Comparison of ENCODE assay signal across 7 mouse cellular contexts in the genomic region with DNA sequence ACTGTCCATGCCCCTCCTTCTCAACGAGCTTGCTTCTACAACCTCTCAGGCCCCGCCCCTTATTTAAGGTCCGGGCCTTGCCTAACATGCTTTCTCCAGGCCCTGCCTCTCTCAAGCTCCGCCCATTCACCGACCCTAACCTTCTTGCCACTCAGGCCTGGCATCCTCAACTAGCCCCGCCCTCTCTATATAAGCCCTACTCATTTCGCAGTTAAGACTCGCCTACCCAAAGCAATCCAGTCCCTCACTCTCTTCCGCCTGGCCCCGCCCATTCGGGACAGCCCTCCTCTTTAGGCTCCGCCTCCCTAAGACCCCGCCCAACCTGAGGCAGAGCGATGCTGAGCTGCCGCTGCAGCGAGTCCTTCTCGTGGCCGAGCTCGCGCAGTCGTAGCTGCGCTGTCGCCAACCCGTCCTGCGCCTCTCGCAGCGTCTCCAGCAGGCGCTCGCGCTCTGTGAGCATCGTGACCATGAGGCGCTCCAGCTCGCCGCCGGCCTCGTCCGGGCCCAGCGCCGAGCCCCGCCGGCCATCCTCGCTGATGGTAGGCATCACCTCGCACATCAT. TPM values are rescaled to one million over a fixed set of nuclear protein-coding genes. Genes with fewer than 3 reads are reported as not detected.
DNase-seq lines count a peak whose midpoint lies in the region; ATAC-seq and TF ChIP-seq lines count a peak whose summit lies in the region.

No protein-coding gene starts in this region.

- peak; percentile 97 for TF ChIP-seq POLR2A in cortical plate, adult 2 months (IDR thresholded peaks at IDR 0.05; ENCODE audit: extremely low read depth, insufficient read depth, low read length)
- no peak for TF ChIP-seq POLR2A in heart, adult 2 months (IDR thresholded peaks at IDR 0.05; ENCODE audit: insufficient read depth, low read depth, low read length)
- peak; percentile 7 for TF ChIP-seq POLR2A in kidney, adult 2 months (IDR thresholded peaks at IDR 0.05; ENCODE audit: low read depth, low read length)

- peak; percentile 80 for DNase-seq in adrenal gland, postnatal 10 days
- peak; percentile 67 to 71 for DNase-seq in heart, adult 2 months
- DNase-seq in kidney, adult 2 months, result peak; percentile 70
- DNase-seq in midbrain, embryonic 14.5 days, result peak; percentile 93
- DNase-seq in spleen, adult 12 weeks (ENCODE audit: low spot score), result peak; percentile 58

- H3K4me2 ChIP-seq in limb, embryonic 12.5 days, result peak overlapping the region; percentile 88
- peak overlapping the region; percentile 87 for H3K4me2 ChIP-seq in midbrain, embryonic 14.5 days (ENCODE audit: low read length)

- intact Hi-C loops in heart, adult 2 months (cut with DNase I), result loop anchor here (10.0 kb wide), 1 partner anchor 57 kb away; no protein-coding TSS in a partner anchor

- TF ChIP-seq EP300 in heart, adult 2 months (IDR thresholded peaks at IDR 0.05; ENCODE audit: insufficient read depth, low read depth, low read length), result no peak

- no peaks in the 10 kb centered on the region for H3K36me3 ChIP-seq in heart, adult 2 months (ENCODE audit: control insufficient read depth, insufficient read depth, low read length)
- H3K36me3 ChIP-seq in kidney, adult 2 months (ENCODE audit: control insufficient read depth, insufficient read depth, low read length), result no peaks in the 10 kb centered on the region
- H3K36me3 ChIP-seq in limb, embryonic 12.5 days, result no peaks in the 10 kb centered on the region
- peaks cover 31% of the 10 kb centered on the region for H3K36me3 ChIP-seq in midbrain, embryonic 14.5 days (ENCODE audit: control insufficient read depth, insufficient read depth, low read length)

- H3K27ac ChIP-seq in cortical plate, adult 2 months (ENCODE audit: insufficient read depth, low read length), result 0 out of 2 replicates have a peak overlapping the region, but pooled peaks have one; percentile 36
- no peak overlapping the region for H3K27ac ChIP-seq in heart, adult 2 months
- no peak overlapping the region for H3K27ac ChIP-seq in kidney, adult 2 months (ENCODE audit: insufficient read depth, low read depth, low read length)
- H3K27ac ChIP-seq in limb, embryonic 12.5 days, result no peak overlapping the region
- H3K27ac ChIP-seq in midbrain, embryonic 14.5 days (replicated peaks; ENCODE audit: low read depth, low read length), result peak overlapping the region; percentile 77

- peaks cover 5% of the 10 kb centered on the region; the same call in 1 of the 2 replicates for H3K27me3 ChIP-seq in heart, adult 2 months (ENCODE audit: control insufficient read depth, insufficient read depth, low read length)
- H3K27me3 ChIP-seq in kidney, adult 2 months (replicated peaks; ENCODE audit: control insufficient read depth, insufficient read depth, low read length), result no peaks in the 10 kb centered on the region
- peaks cover 80% of the 10 kb centered on the region for H3K27me3 ChIP-seq in limb, embryonic 12.5 days
- H3K27me3 ChIP-seq in midbrain, embryonic 14.5 days (ENCODE audit: control insufficient read depth, insufficient read depth, low read length), result no peaks in the 10 kb centered on the region

- ATAC-seq in limb, embryonic 12.5 days (ENCODE audit: insufficient number of reproducible peaks, insufficient read depth, low FRiP score, low TSS enrichment, low read depth), result peak; percentile 75
- ATAC-seq in midbrain, embryonic 14.5 days (ENCODE audit: low FRiP score, low TSS enrichment), result peak; percentile 87

- no peaks in the 10 kb centered on the region for H3K79me2 ChIP-seq in heart, adult 2 months (replicated peaks; ENCODE audit: control insufficient read depth, insufficient read depth, low read length)

- H3K9me3 ChIP-seq in limb, embryonic 12.5 days, result no peaks in the 10 kb centered on the region
- no peaks in the 10 kb centered on the region for H3K9me3 ChIP-seq in midbrain, embryonic 14.5 days (ENCODE audit: control insufficient read depth, low read length)

- 0 out of 2 replicates have a peak overlapping the region, but pooled peaks have one; percentile 9 for H3K9ac ChIP-seq in heart, adult 2 months (ENCODE audit: low read depth, low read length)
- peak overlapping the region; percentile 60 for H3K9ac ChIP-seq in limb, embryonic 12.5 days (replicated peaks)
- peak overlapping the region; percentile 61 for H3K9ac ChIP-seq in midbrain, embryonic 14.5 days (replicated peaks; ENCODE audit: low read length)

- WGBS in heart, adult 2 months, result under 1% methylated on average over 43 of the region's 43 CpGs
- 2% methylated on average over 43 of the region's 43 CpGs for WGBS in kidney, adult 2 months
- under 1% methylated on average over 43 of the region's 43 CpGs for WGBS in limb, embryonic 12.5 days
- WGBS in midbrain, embryonic 14.5 days, result under 1% methylated on average over 43 of the region's 43 CpGs

- H3K4me1 ChIP-seq in cortical plate, adult 2 months (ENCODE audit: control insufficient read depth, insufficient read depth, low read length), result 0 out of 2 replicates have a peak, but pooled peaks cover 3% of the 10 kb centered on the region
- no peaks in the 10 kb centered on the region for H3K4me1 ChIP-seq in heart, adult 2 months (ENCODE audit: control insufficient read depth, insufficient read depth, low read length)
- no peaks in the 10 kb centered on the region for H3K4me1 ChIP-seq in kidney, adult 2 months (ENCODE audit: control insufficient read depth, insufficient read depth, low read length)
- peaks cover 22% of the 10 kb centered on the region for H3K4me1 ChIP-seq in limb, embryonic 12.5 days (replicated peaks)
- H3K4me1 ChIP-seq in midbrain, embryonic 14.5 days (ENCODE audit: control insufficient read depth, insufficient read depth, low read length), result peaks cover 33% of the 10 kb centered on the region

- no peak for TF ChIP-seq CTCF in cortical plate, adult 2 months (IDR thresholded peaks at IDR 0.05; ENCODE audit: extremely low read depth, insufficient read depth, low read length)
- no peak for TF ChIP-seq CTCF in heart, adult 2 months (IDR thresholded peaks at IDR 0.05)
- no peak for TF ChIP-seq CTCF in kidney, adult 2 months (conservative IDR thresholded peaks at IDR 0.05; ENCODE audit: insufficient read depth, insufficient read length, low read depth, low read length)

- peak overlapping the region; percentile 26 for H3K4me3 ChIP-seq in cortical plate, adult 2 months (ENCODE audit: insufficient read depth, low read length)
- peak overlapping the region; percentile 44 for H3K4me3 ChIP-seq in heart, adult 2 months
- peak overlapping the region; percentile 23; the same call in 1 of the 2 replicates for H3K4me3 ChIP-seq in kidney, adult 2 months (ENCODE audit: insufficient read depth, low read depth, low read length)
- peak overlapping the region; percentile 50 for H3K4me3 ChIP-seq in limb, embryonic 12.5 days (replicated peaks)
- peak overlapping the region; percentile 44 for H3K4me3 ChIP-seq in midbrain, embryonic 14.5 days (replicated peaks; ENCODE audit: low read depth, low read length)

RNA-seq across cellular contexts. Expression of gene Ppfia3, which starts 5.5 kb away (rescaled TPM):
- 1 to 10 TPM; 1.9 to 3.0 TPM for total RNA-seq in adrenal gland, postnatal 10 days (2021)
- 164 and 167 TPM in 2 replicates for polyA plus RNA-seq in cortical plate, adult 2 months (2012; rRNA removed)
- total RNA-seq in heart, adult 2 months (2021), result under 1 TPM; 0.11 to 0.26 TPM
- 0.09 and 0.14 TPM in 2 replicates for polyA plus RNA-seq in heart, adult 2 months (2012; rRNA removed)
- 0.50 and 0.64 TPM in 2 replicates for polyA plus RNA-seq in kidney, adult 2 months (2012; rRNA removed)
- polyA plus RNA-seq in limb, embryonic 12.5 days (2016; fragmentation: Nextera tagmentation; extraction: Ambion mirVana), result 6.4 and 8.4 TPM in 2 replicates
- polyA plus RNA-seq in midbrain, embryonic 14.5 days (2014; fragmentation: Nextera tagmentation; extraction: Ambion mirVana), result 26.9 and 28.0 TPM in 2 replicates

RNA-seq across cellular contexts. Expression of gene Lin7b, which starts 9.1 kb away (rescaled TPM):
- 1 to 10 TPM in 1 of 2 experiments, under 1 TPM in 1; 0.90 to 2.9 TPM for total RNA-seq in adrenal gland, postnatal 10 days (2021)
- polyA plus RNA-seq in cortical plate, adult 2 months (2012; rRNA removed), result 336 TPM in 2 replicates
- total RNA-seq in heart, adult 2 months (2021), result 1 to 10 TPM; 1.0 to 1.6 TPM
- 2.3 and 3.4 TPM in 2 replicates for polyA plus RNA-seq in heart, adult 2 months (2012; rRNA removed)
- polyA plus RNA-seq in kidney, adult 2 months (2012; rRNA removed), result 2.7 and 3.9 TPM in 2 replicates
- 1.4 and 1.8 TPM in 2 replicates for polyA plus RNA-seq in limb, embryonic 12.5 days (2016; fragmentation: Nextera tagmentation; extraction: Ambion mirVana)
- polyA plus RNA-seq in midbrain, embryonic 14.5 days (2014; fragmentation: Nextera tagmentation; extraction: Ambion mirVana), result 11.6 and 26.5 TPM in 2 replicates

RNA-seq across cellular contexts. Expression of gene Hrc, which starts 26.2 kb away (rescaled TPM):
- total RNA-seq in adrenal gland, postnatal 10 days (2021), result 10 to 100 TPM; 10.7 to 47.8 TPM
- 0.35 and 0.55 TPM in 2 replicates for polyA plus RNA-seq in cortical plate, adult 2 months (2012; rRNA removed)
- total RNA-seq in heart, adult 2 months (2021), result 1,000 to 10,000 TPM in 1 of 2 experiments, 100 to 1,000 TPM in 1; 863 to 1,007 TPM
- polyA plus RNA-seq in heart, adult 2 months (2012; rRNA removed), result 383 and 578 TPM in 2 replicates
- 0.14 and 3.2 TPM in 2 replicates for polyA plus RNA-seq in kidney, adult 2 months (2012; rRNA removed)
- polyA plus RNA-seq in limb, embryonic 12.5 days (2016; fragmentation: Nextera tagmentation; extraction: Ambion mirVana), result 1.8 and 1.9 TPM in 2 replicates
- not detected in 2 replicates for polyA plus RNA-seq in midbrain, embryonic 14.5 days (2014; fragmentation: Nextera tagmentation; extraction: Ambion mirVana)

RNA-seq across cellular contexts. Expression of gene Trpm4, which starts 27.7 kb away (rescaled TPM):
- 10 to 100 TPM; 15.9 to 26.8 TPM for total RNA-seq in adrenal gland, postnatal 10 days (2021)
- polyA plus RNA-seq in cortical plate, adult 2 months (2012; rRNA removed), result 29.1 and 35.1 TPM in 2 replicates
- 10 to 100 TPM; 21.0 to 21.4 TPM for total RNA-seq in heart, adult 2 months (2021)
- polyA plus RNA-seq in heart, adult 2 months (2012; rRNA removed), result 38.7 and 40.9 TPM in 2 replicates
- 17.9 and 18.2 TPM in 2 replicates for polyA plus RNA-seq in kidney, adult 2 months (2012; rRNA removed)
- 14.0 and 16.1 TPM in 2 replicates for polyA plus RNA-seq in limb, embryonic 12.5 days (2016; fragmentation: Nextera tagmentation; extraction: Ambion mirVana)
- 8.4 and 9.5 TPM in 2 replicates for polyA plus RNA-seq in midbrain, embryonic 14.5 days (2014; fragmentation: Nextera tagmentation; extraction: Ambion mirVana)

RNA-seq across cellular contexts. Expression of gene Snrnp70, which starts 34.2 kb away (rescaled TPM):
- total RNA-seq in adrenal gland, postnatal 10 days (2021), result 100 to 1,000 TPM; 208 to 341 TPM
- 720 and 793 TPM in 2 replicates for polyA plus RNA-seq in cortical plate, adult 2 months (2012; rRNA removed)
- total RNA-seq in heart, adult 2 months (2021), result 10 to 100 TPM; 85.0 to 99.5 TPM
- 117 and 151 TPM in 2 replicates for polyA plus RNA-seq in heart, adult 2 months (2012; rRNA removed)
- 137 and 138 TPM in 2 replicates for polyA plus RNA-seq in kidney, adult 2 months (2012; rRNA removed)
- polyA plus RNA-seq in limb, embryonic 12.5 days (2016; fragmentation: Nextera tagmentation; extraction: Ambion mirVana), result 341 and 347 TPM in 2 replicates
- 80.6 and 135 TPM in 2 replicates for polyA plus RNA-seq in midbrain, embryonic 14.5 days (2014; fragmentation: Nextera tagmentation; extraction: Ambion mirVana)

Comparison
In these comparisons a context has a peak if more than half of its experiments do, and no peak if none do; other contexts are left out.
1. H3K27ac ChIP-seq: peak in cortical plate, adult 2 months (single experiment) and midbrain, embryonic 14.5 days (single experiment); none in heart, adult 2 months (single experiment), kidney, adult 2 months (single experiment) and limb, embryonic 12.5 days (single experiment).
2. H3K9ac ChIP-seq: peak in every context shown above with its lines; median percentile 61 in midbrain, embryonic 14.5 days; 60 in limb, embryonic 12.5 days; 9 in heart, adult 2 months.
3. RNA of gene Lin7b, which starts 9.1 kb away (polyA plus RNA-seq): 336 TPM in cortical plate, adult 2 months; 11.6 to 26.5 TPM in midbrain, embryonic 14.5 days, 2.3 to 3.4 TPM in heart, adult 2 months, 2.7 to 3.9 TPM in kidney, adult 2 months and 1.4 to 1.8 TPM in limb, embryonic 12.5 days; every median in the first group is over 10 times any median in the second.
4. RNA of gene Hrc, which starts 26.2 kb away (polyA plus RNA-seq): 383 to 578 TPM in heart, adult 2 months; 0.14 to 3.2 TPM in kidney, adult 2 months, 1.8 to 1.9 TPM in limb, embryonic 12.5 days, 0.35 to 0.55 TPM in cortical plate, adult 2 months and not detected in midbrain, embryonic 14.5 days; every median in the first group is over 10 times any median in the second.
5. Peak in every context shown above with its lines, with median percentiles within 50 percentile points of each other: DNase-seq and H3K4me3 ChIP-seq.